Comparison of ENCODE assay signal across 25 mouse cellular contexts in the genomic region with DNA sequence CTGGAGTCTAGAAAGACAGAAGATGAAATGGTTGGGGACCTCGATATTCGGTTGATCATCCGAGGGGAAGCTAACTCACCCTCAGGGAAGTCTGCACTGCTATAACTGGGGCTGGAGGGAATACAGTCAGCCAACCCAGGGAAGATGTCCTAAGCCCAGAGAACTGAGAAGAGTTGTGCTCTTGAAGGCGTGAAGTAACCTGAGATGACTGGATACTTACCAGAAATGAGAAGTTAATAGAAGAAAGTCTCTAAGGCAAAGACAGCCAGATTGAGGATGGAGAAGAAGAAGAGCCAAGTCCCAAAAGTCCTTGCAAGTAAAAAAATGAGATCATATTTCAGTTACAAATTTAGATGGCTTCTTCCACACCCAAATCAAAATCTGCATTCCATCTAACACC.
A peak's percentile ranks its signal among the peaks of the same experiment; 100 is the strongest.
DNase-seq lines count a peak whose midpoint lies in the region; ATAC-seq and TF ChIP-seq lines count a peak whose summit lies in the region.
"Had no signal": no experiment of that assay in that cellular context is flagged by ENCODE, and none has a peak within 500 bp of the region (broad histone marks: within the 10 kb centered on the region; RNA-seq: fewer than 3 reads in every experiment).

No protein-coding gene starts in this region.

- WGBS in kidney, postnatal 0 days, result 92% methylated on average over 4 of the region's 4 CpGs
- WGBS in limb, embryonic 15.5 days, result 89% methylated on average over 4 of the region's 4 CpGs

- no peaks in the 10 kb centered on the region for H3K36me3 ChIP-seq in kidney, postnatal 0 days (ENCODE audit: insufficient read depth, low read length)
- no peaks in the 10 kb centered on the region for H3K36me3 ChIP-seq in limb, embryonic 15.5 days
- H3K36me3 ChIP-seq: embryonic facial prominence, embryonic 10.5 days; embryonic facial prominence, embryonic 12.5 days; forebrain, embryonic 15.5 days; G1E had no signal

- peak overlapping the region; percentile 65 for H3K27ac ChIP-seq in gastrocnemius, adult 2 months
- no peak overlapping the region for H3K27ac ChIP-seq in kidney, postnatal 0 days
- 0 out of 2 replicates have a peak overlapping the region, but pooled peaks have one; percentile 13 for H3K27ac ChIP-seq in limb, embryonic 15.5 days
- H3K27ac ChIP-seq: embryonic facial prominence, embryonic 10.5 days; embryonic facial prominence, embryonic 12.5 days; forebrain, embryonic 13.5 days; forebrain, embryonic 15.5 days had no signal

- no peak for ATAC-seq in kidney, postnatal 0 days (replicated peaks; ENCODE audit: low FRiP score, low read depth)
- no peak for ATAC-seq in limb, embryonic 15.5 days (ENCODE audit: insufficient number of reproducible peaks, low FRiP score, low TSS enrichment, low read depth)
- ATAC-seq: activated CD4-positive, CD25-positive, alpha-beta regulatory T cell, adult 4 months; CD4-positive, CD25-positive, alpha-beta regulatory T cell, adult 4 months; forebrain, embryonic 13.5 days; forebrain, embryonic 15.5 days; Patski had no signal

- no peak for TF ChIP-seq CTCF in gastrocnemius, adult 2 months (IDR thresholded peaks at IDR 0.05)
- TF ChIP-seq CTCF in kidney, postnatal 0 days (IDR thresholded peaks at IDR 0.05; ENCODE audit: low read depth), result no peak

- no peaks in the 10 kb centered on the region for H3K27me3 ChIP-seq in kidney, postnatal 0 days (ENCODE audit: insufficient read depth, low read length)
- no peaks in the 10 kb centered on the region for H3K27me3 ChIP-seq in limb, embryonic 15.5 days
- H3K27me3 ChIP-seq: CH12.LX; embryonic facial prominence, embryonic 12.5 days; forebrain, embryonic 13.5 days; forebrain, embryonic 15.5 days; Patski had no signal

- intact Hi-C loops in gastrocnemius, adult 2 months (cut with DNase I), result no loop called here

- no peak overlapping the region for H3K9ac ChIP-seq in kidney, postnatal 0 days (ENCODE audit: low read depth, low read length)
- no peak overlapping the region for H3K9ac ChIP-seq in limb, embryonic 15.5 days
- H3K9ac ChIP-seq: embryonic facial prominence, embryonic 12.5 days; forebrain, embryonic 13.5 days; forebrain, embryonic 15.5 days had no signal

- DNase-seq in gastrocnemius, adult 2 months, result peak; percentile 24
- no peak for DNase-seq in gastrocnemius, postnatal 10 days
- DNase-seq in kidney, postnatal 0 days (ENCODE audit: low spot score), result peak; percentile 11
- no peak for DNase-seq in kidney, postnatal 36 days
- DNase-seq in skeletal muscle tissue, adult 2 months (ENCODE audit: low read depth, low spot score), result peak; percentile 50
- no peak for DNase-seq in cerebellum, postnatal 10 days
- DNase-seq in spleen, postnatal 10 days (ENCODE audit: low spot score in 2 of 2), result no peak
- DNase-seq: adrenal gland, adult 8-10 months; adrenal gland, postnatal 25 days; B cell, adult 2 months; cerebellum, adult 11 months; cerebellum, adult 18-20 months; cerebellum, adult 8-10 months; cerebellum, adult 9-11 months; cerebellum, postnatal 25 days had no signal

- H3K4me1 ChIP-seq in kidney, postnatal 0 days (replicated peaks; ENCODE audit: insufficient read depth, low read length), result no peaks in the 10 kb centered on the region
- peaks cover 4% of the 10 kb centered on the region; the same call in 1 of the 2 replicates for H3K4me1 ChIP-seq in limb, embryonic 15.5 days
- H3K4me1 ChIP-seq: embryonic facial prominence, embryonic 10.5 days; forebrain, embryonic 13.5 days; forebrain, embryonic 15.5 days had no signal

- H3K4me2 ChIP-seq in kidney, postnatal 0 days (ENCODE audit: low read length), result no peak overlapping the region
- no peak overlapping the region for H3K4me2 ChIP-seq in limb, embryonic 15.5 days
- H3K4me2 ChIP-seq: embryonic facial prominence, embryonic 12.5 days; forebrain, embryonic 13.5 days; forebrain, embryonic 15.5 days had no signal

- H3K9me3 ChIP-seq in kidney, postnatal 0 days (replicated peaks; ENCODE audit: low read length), result no peaks in the 10 kb centered on the region
- H3K9me3 ChIP-seq in limb, embryonic 15.5 days, result no peaks in the 10 kb centered on the region
- H3K9me3 ChIP-seq: forebrain, embryonic 15.5 days had no signal

- no peak overlapping the region for H3K4me3 ChIP-seq in gastrocnemius, adult 2 months
- H3K4me3 ChIP-seq in kidney, postnatal 0 days (replicated peaks; ENCODE audit: low read depth, low read length), result no peak overlapping the region
- no peak overlapping the region for H3K4me3 ChIP-seq in limb, embryonic 15.5 days
- H3K4me3 ChIP-seq: embryonic facial prominence, embryonic 10.5 days; embryonic facial prominence, embryonic 12.5 days; forebrain, embryonic 13.5 days; forebrain, embryonic 15.5 days had no signal

Comparison
In these comparisons a context has a peak if more than half of its experiments do, and no peak if none do; other contexts are left out.
1. DNase-seq: peak in gastrocnemius, adult 2 months (single experiment), kidney, postnatal 0 days (single experiment) and skeletal muscle tissue, adult 2 months (single experiment); none in gastrocnemius, postnatal 10 days (single experiment), kidney, postnatal 36 days (0 of 2), cerebellum, postnatal 10 days (0 of 2) and spleen, postnatal 10 days (0 of 2).